Mouse (Mus musculus) neural tube, embryonic 14.5 days (tissue): ENCODE results near the gene Pkd1. TPM values are rescaled to one million over a fixed set of nuclear protein-coding genes. Genes with fewer than 3 reads are reported as not detected.

Source experiments
- ATAC-seq: fragments of 200-750 bp; cut with Nextera tagmentation; 2 replicates; pipeline ENCODE4 v1.8.0; 2017; ENCODE audit warnings: low read depth, mild to moderate bottlenecking, moderate TSS enrichment, moderate library complexity
- H3K27ac ChIP-seq: fragments of 300-500 bp; sonication (generic); 2 replicates; pipeline ENCODE4 v1.5.1; 2014; ENCODE audit warnings: low read depth, mild to moderate bottlenecking, control low read depth, low read length, moderate library complexity, mixed read lengths
- H3K27me3 ChIP-seq: fragments of 300-500 bp; sonication (generic); 2 replicates; pipeline ENCODE4 v1.6.1; 2014; ENCODE audit warnings: low read length; ENCODE audit not compliant: control insufficient read depth, insufficient read depth
- H3K36me3 ChIP-seq: fragments of 300-500 bp; sonication (generic); 2 replicates; pipeline ENCODE4 v1.6.1; 2014; ENCODE audit warnings: low read length, mixed read lengths; ENCODE audit not compliant: control insufficient read depth, insufficient read depth
- H3K4me1 ChIP-seq: fragments of 300-500 bp; sonication (generic); 2 replicates; pipeline ENCODE4 v1.6.1; 2014; ENCODE audit warnings: low read length; ENCODE audit not compliant: control insufficient read depth, insufficient read depth
- H3K4me2 ChIP-seq: fragments of 300-500 bp; sonication (generic); 2 replicates; pipeline ENCODE4 v1.6.1; 2014; ENCODE audit warnings: mild to moderate bottlenecking, low read depth, low read length, control low read depth
- H3K4me3 ChIP-seq: fragments of 300-500 bp; sonication (generic); 2 replicates; pipeline ENCODE4 v1.5.1; 2014; ENCODE audit warnings: low read depth, low read length, control low read depth, mixed read lengths
- H3K9ac ChIP-seq: fragments of 300-500 bp; sonication (generic); replicated peaks from 2 replicates; pipeline ENCODE4 v1.6.1; 2014; ENCODE audit warnings: low read depth, mild to moderate bottlenecking, control low read depth, low read length, mixed read lengths
- H3K9me3 ChIP-seq: fragments of 300-500 bp; sonication (generic); 2 replicates; pipeline ENCODE4 v1.6.1; 2016; ENCODE audit warnings: low read length; ENCODE audit not compliant: control insufficient read depth
- WGBS: fragments of 180-500 bp; shearing (Covaris S2); extraction: QIAGEN DNeasy Blood & Tissue Kit; methylation state at CpG from one replicate; pipeline ENCODE4 v1.1.7; 2014; 5-methylcytosine and 5-hydroxymethylcytosine counted together
- polyA plus RNA-seq: library from polyadenylated mRNA; unstranded; fragments of >200 nt; fragmentation: Nextera tagmentation; extraction: Ambion mirVana; gene quantifications from 2 replicates; pipeline ENCODE4 v1.2.1, GENCODE M21; 2014

Gene Pkd1
- polyA plus RNA-seq, 1 experiment from 2014 or later, result 30.8 TPM

- Histone ChIP-seq H3K27ac (peak overlapping the region; percentile 86), H3K36me3 (no peaks in the 10 kb centered on the region; the same call in 1 of the 2 replicates), H3K9ac (no peak overlapping the region), H3K27me3 (no peaks in the 10 kb centered on the region), H3K4me3 (no peak overlapping the region), H3K9me3 (no peaks in the 10 kb centered on the region), H3K4me2 (peak overlapping the region; percentile 14; the same call in 1 of the 2 replicates), H3K4me1 (peaks cover 22% of the 10 kb centered on the region)
- ATAC-seq, result peak; percentile 67; the same call in 1 of the 2 replicates
- 6% methylated on average over 4 of the region's 4 CpGs for WGBS
Observed at GRCm38 (mm10) chr17:24558600-24559099, 9.0 kb downstream of the Pkd1 start.

- H3K27me3 ChIP-seq, result no peaks in the 10 kb centered on the region
- H3K27ac ChIP-seq, result peak overlapping the region; percentile 86
- no peak overlapping the region for H3K4me3 ChIP-seq
- H3K36me3 ChIP-seq, result no peaks in the 10 kb centered on the region; the same call in 1 of the 2 replicates
- no peaks in the 10 kb centered on the region for H3K9me3 ChIP-seq
- 0 out of 2 replicates have a peak overlapping the region, but pooled peaks have one; percentile 14 for H3K4me2 ChIP-seq
- peak; percentile 33; the same call in 1 of the 2 replicates for ATAC-seq
- no peak overlapping the region for H3K9ac ChIP-seq
- 36% methylated on average over 3 of the region's 3 CpGs for WGBS
- peaks cover 22% of the 10 kb centered on the region for H3K4me1 ChIP-seq
Observed at GRCm38 (mm10) chr17:24559146-24559545, 9.5 kb downstream of the Pkd1 start.

GRCm38 (mm10) chr17:24560301-24561028 is 10.8 kb downstream of the Pkd1 start:
- Histone ChIP-seq H3K4me1 (peaks cover 22% of the 10 kb centered on the region), H3K27ac (no peak overlapping the region), H3K27me3 (no peaks in the 10 kb centered on the region), H3K4me3 (no peak overlapping the region), H3K9me3 (no peaks in the 10 kb centered on the region), H3K4me2 (no peak overlapping the region), H3K36me3 (peaks cover 5% of the 10 kb centered on the region; the same call in 1 of the 2 replicates), H3K9ac (no peak overlapping the region)
- 93% methylated on average over 5 of the region's 5 CpGs for WGBS
- ATAC-seq, result no peak

- Histone ChIP-seq H3K27ac (no peak overlapping the region), H3K9ac (no peak overlapping the region), H3K4me2 (no peak overlapping the region), H3K27me3 (no peaks in the 10 kb centered on the region), H3K9me3 (no peaks in the 10 kb centered on the region), H3K4me1 (peaks cover 22% of the 10 kb centered on the region), H3K4me3 (no peak overlapping the region), H3K36me3 (peaks cover 5% of the 10 kb centered on the region; the same call in 1 of the 2 replicates)
- WGBS, result 92% methylated on average over 2 of the region's 2 CpGs
- no peak for ATAC-seq
Observed at GRCm38 (mm10) chr17:24561592-24561991, 12.0 kb downstream of the Pkd1 start.

- no peaks in the 10 kb centered on the region for H3K9me3 ChIP-seq
- no peak for ATAC-seq
- no peak overlapping the region for H3K4me3 ChIP-seq
- H3K4me1 ChIP-seq, result peaks cover 16% of the 10 kb centered on the region; the same call in 1 of the 2 replicates
- 85% methylated on average over 5 of the region's 5 CpGs for WGBS
- H3K4me2 ChIP-seq, result no peak overlapping the region
- no peak overlapping the region for H3K27ac ChIP-seq
- H3K36me3 ChIP-seq, result 0 out of 2 replicates have a peak, but pooled peaks cover 5% of the 10 kb centered on the region
- H3K9ac ChIP-seq, result no peak overlapping the region
- no peaks in the 10 kb centered on the region for H3K27me3 ChIP-seq
Observed at GRCm38 (mm10) chr17:24563638-24564037, 14.0 kb downstream of the Pkd1 start.

GRCm38 (mm10) chr17:24564422-24564821 is 14.8 kb downstream of the Pkd1 start:
- H3K4me2 ChIP-seq, result no peak overlapping the region
- no peaks in the 10 kb centered on the region for H3K27me3 ChIP-seq
- 91% methylated on average over 4 of the region's 4 CpGs for WGBS
- H3K4me3 ChIP-seq, result no peak overlapping the region
- no peak overlapping the region for H3K9ac ChIP-seq
- ATAC-seq, result no peak
- no peak overlapping the region for H3K27ac ChIP-seq
- no peaks in the 10 kb centered on the region for H3K9me3 ChIP-seq
- peaks cover 8% of the 10 kb centered on the region; the same call in 1 of the 2 replicates for H3K4me1 ChIP-seq
- H3K36me3 ChIP-seq, result 0 out of 2 replicates have a peak, but pooled peaks cover 5% of the 10 kb centered on the region

- H3K9me3 ChIP-seq, result no peaks in the 10 kb centered on the region
- no peak overlapping the region for H3K9ac ChIP-seq
- no peak overlapping the region for H3K4me3 ChIP-seq
- peaks cover 10% of the 10 kb centered on the region; the same call in 1 of the 2 replicates for H3K36me3 ChIP-seq
- no peaks in the 10 kb centered on the region for H3K27me3 ChIP-seq
- 91% methylated on average over 3 of the region's 3 CpGs for WGBS
- H3K27ac ChIP-seq, result no peak overlapping the region
- H3K4me1 ChIP-seq, result peaks cover 8% of the 10 kb centered on the region; the same call in 1 of the 2 replicates
- ATAC-seq, result no peak
- no peak overlapping the region for H3K4me2 ChIP-seq
Observed at GRCm38 (mm10) chr17:24565092-24565491, 15.5 kb downstream of the Pkd1 start.

- no peak overlapping the region for H3K4me3 ChIP-seq
- 88% methylated on average over 3 of the region's 3 CpGs for WGBS
- no peaks in the 10 kb centered on the region for H3K9me3 ChIP-seq
- H3K27ac ChIP-seq, result no peak overlapping the region
- H3K27me3 ChIP-seq, result no peaks in the 10 kb centered on the region
- peaks cover 5% of the 10 kb centered on the region; the same call in 1 of the 2 replicates for H3K4me1 ChIP-seq
- no peak overlapping the region for H3K9ac ChIP-seq
- H3K4me2 ChIP-seq, result no peak overlapping the region
- H3K36me3 ChIP-seq, result peaks cover 17% of the 10 kb centered on the region
- ATAC-seq, result no peak
Observed at GRCm38 (mm10) chr17:24565792-24566191, 16.2 kb downstream of the Pkd1 start.
